Mouse (Mus musculus): ENCODE measurements around the gene Col16a1.

DNA sequence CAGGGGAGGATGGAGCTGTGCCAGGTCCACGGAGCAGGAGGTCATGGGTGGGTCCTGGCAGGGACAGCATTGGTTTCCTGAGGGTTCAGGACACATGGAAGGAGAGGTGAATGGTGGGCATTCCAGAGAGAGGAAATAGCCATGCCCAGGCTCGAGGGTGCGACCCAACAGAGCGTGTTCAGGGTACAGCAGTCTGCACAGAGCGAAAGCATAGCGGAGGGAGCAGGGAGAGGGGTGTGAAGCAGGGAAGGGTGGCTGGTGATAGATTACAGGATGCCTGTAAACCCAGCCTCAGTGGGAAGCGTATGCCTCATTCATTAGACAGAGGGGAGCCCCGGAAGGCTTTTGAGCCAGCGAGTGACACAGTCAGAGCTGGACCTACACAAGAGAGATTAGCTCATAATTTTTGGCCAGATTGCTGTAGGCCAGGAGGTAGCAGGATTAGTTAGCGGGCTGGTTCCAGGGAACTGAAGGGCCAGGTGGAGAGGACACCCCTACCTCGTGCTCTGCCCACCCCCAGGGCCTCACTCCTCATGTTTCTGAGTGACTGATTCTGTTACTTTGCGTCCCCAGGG is 37.7 kb downstream of the Col16a1 start:
- TF ChIP-seq CTCF (IDR thresholded peaks at IDR 0.05 in 2 of 3, conservative IDR thresholded peaks at IDR 0.05 in 1 of 3; ENCODE audit: control insufficient read depth in 1 of 3, insufficient read depth in 1 of 3, low read depth in 2 of 3, low read length in 3 of 3, poor library complexity in 1 of 3, severe bottlenecking in 1 of 3) = no peak
- no peak for TF ChIP-seq BHLHE40 (IDR thresholded peaks at IDR 0.05; ENCODE audit: borderline replicate concordance, low read depth, low read length)
- TF ChIP-seq POLR2A (IDR thresholded peaks at IDR 0.05; ENCODE audit: control insufficient read depth in 1 of 2, insufficient read depth in 1 of 2, low read depth in 1 of 2, low read length in 2 of 2, poor library complexity in 1 of 2) = no peak
- TF ChIP-seq TCF12 (IDR thresholded peaks at IDR 0.05; ENCODE audit: low read depth, low read length) = no peak
